Mouse (Mus musculus): ENCODE results near the gene Fam221a. TPM values are rescaled to one million over a fixed set of nuclear protein-coding genes. Genes with fewer than 3 reads are reported as not detected.
"Not testable (repeated sequence)": the region's sequence is repeated elsewhere in the genome, so short reads cannot be mapped to it uniquely, and the experiment has no call there.

The Fam221a gene
- polyA plus RNA-seq, 1 experiment, result 3.6 TPM

- Histone ChIP-seq H3K27me3 (ENCODE audit: control insufficient read depth, insufficient read depth, low read length) (no peaks in the 10 kb centered on the region), H3K36me3 (ENCODE audit: control insufficient read depth, insufficient read depth, low read length) (no peaks in the 10 kb centered on the region), H3K27ac (ENCODE audit: insufficient read depth, low read depth, low read length) (no peak overlapping the region), H3K4me1 (ENCODE audit: control insufficient read depth, insufficient read depth, insufficient read length, low read length) (no peaks in the 10 kb centered on the region), H3K4me3 (ENCODE audit: low read depth, low read length) (no peak overlapping the region)
- 77% methylated on average over 2 of the region's 2 CpGs for WGBS
- TF ChIP-seq CTCF (IDR thresholded peaks at IDR 0.05; ENCODE audit: extremely low read depth, insufficient read length, insufficient replicate concordance, low read depth, low read length) (no peak), POLR2A (IDR thresholded peaks at IDR 0.05; ENCODE audit: low read depth, low read length) (no peak)
Observed at GRCm38 (mm10) chr6:49373943-49374342, 6.4 kb downstream of the Fam221a start.

GRCm38 (mm10) chr6:49378328-49378727 is 10.8 kb downstream of the Fam221a start:
- TF ChIP-seq POLR2A (IDR thresholded peaks at IDR 0.05; ENCODE audit: low read depth, low read length), result no peak
- no peak for TF ChIP-seq CTCF (IDR thresholded peaks at IDR 0.05; ENCODE audit: extremely low read depth, insufficient read length, insufficient replicate concordance, low read depth, low read length)
- 70% methylated on average over 12 of the region's 12 CpGs for WGBS
- no peaks in the 10 kb centered on the region for H3K4me1 ChIP-seq (ENCODE audit: control insufficient read depth, insufficient read depth, insufficient read length, low read length)
- H3K27me3 ChIP-seq (ENCODE audit: control insufficient read depth, insufficient read depth, low read length), result no peaks in the 10 kb centered on the region
- no peaks in the 10 kb centered on the region; the same call in 1 of the 2 replicates for H3K36me3 ChIP-seq (ENCODE audit: control insufficient read depth, insufficient read depth, low read length)
- H3K4me3 ChIP-seq (ENCODE audit: low read depth, low read length), result no peak overlapping the region
- H3K27ac ChIP-seq (ENCODE audit: insufficient read depth, low read depth, low read length), result no peak overlapping the region

GRCm38 (mm10) chr6:49394276-49394675 is 26.7 kb downstream of the Fam221a start:
- TF ChIP-seq POLR2A (IDR thresholded peaks at IDR 0.05; ENCODE audit: low read depth, low read length) (no peak), CTCF (IDR thresholded peaks at IDR 0.05; ENCODE audit: extremely low read depth, insufficient read length, insufficient replicate concordance, low read depth, low read length) (no peak)
- WGBS, result 61% methylated on average over 1 of the region's 1 CpGs
- Histone ChIP-seq H3K27me3 (ENCODE audit: control insufficient read depth, insufficient read depth, low read length) (no peaks in the 10 kb centered on the region; the same call in 1 of the 2 replicates), H3K36me3 (ENCODE audit: control insufficient read depth, insufficient read depth, low read length) (no peaks in the 10 kb centered on the region), H3K27ac (ENCODE audit: insufficient read depth, low read depth, low read length) (no peak overlapping the region), H3K4me1 (ENCODE audit: control insufficient read depth, insufficient read depth, insufficient read length, low read length) (no peaks in the 10 kb centered on the region), H3K4me3 (ENCODE audit: low read depth, low read length) (no peak overlapping the region)

- no peaks in the 10 kb centered on the region; the same call in 1 of the 2 replicates for H3K27me3 ChIP-seq (ENCODE audit: control insufficient read depth, insufficient read depth, low read length)
- 92% methylated on average over 34 of the region's 34 CpGs for WGBS
- H3K4me3 ChIP-seq (ENCODE audit: low read depth, low read length), result no peak within 1 kb of the TSS
- TF ChIP-seq POLR2A (IDR thresholded peaks at IDR 0.05; ENCODE audit: low read depth, low read length), result no peak
- TF ChIP-seq CTCF (IDR thresholded peaks at IDR 0.05; ENCODE audit: extremely low read depth, insufficient read length, insufficient replicate concordance, low read depth, low read length), result no peak
- H3K4me1 ChIP-seq (ENCODE audit: control insufficient read depth, insufficient read depth, insufficient read length, low read length), result no peaks in the 10 kb centered on the region
- H3K36me3 ChIP-seq (ENCODE audit: control insufficient read depth, insufficient read depth, low read length), result no peaks in the 10 kb centered on the region
- H3K27ac ChIP-seq (ENCODE audit: insufficient read depth, low read depth, low read length), result no peak within 1 kb of the TSS
Observed at GRCm38 (mm10) chr6:49395316-49395715, 27.8 kb downstream of the Fam221a start, which contains the start of gene Stk31. TSS of gene Stk31 (plus strand) at chr6:49395604.

- Histone ChIP-seq H3K4me3 (ENCODE audit: low read depth, low read length) (no peak overlapping the region), H3K36me3 (ENCODE audit: control insufficient read depth, insufficient read depth, low read length) (no peaks in the 10 kb centered on the region), H3K27ac (ENCODE audit: insufficient read depth, low read depth, low read length) (no peak overlapping the region), H3K27me3 (ENCODE audit: control insufficient read depth, insufficient read depth, low read length) (no peaks in the 10 kb centered on the region; the same call in 1 of the 2 replicates), H3K4me1 (ENCODE audit: control insufficient read depth, insufficient read depth, insufficient read length, low read length) (no peaks in the 10 kb centered on the region)
- no peak for TF ChIP-seq POLR2A (IDR thresholded peaks at IDR 0.05; ENCODE audit: low read depth, low read length)
- TF ChIP-seq CTCF (IDR thresholded peaks at IDR 0.05; ENCODE audit: extremely low read depth, insufficient read length, insufficient replicate concordance, low read depth, low read length), result no peak
Observed at GRCm38 (mm10) chr6:49397466-49397865, 29.9 kb downstream of the Fam221a start.

- no peaks in the 10 kb centered on the region for H3K36me3 ChIP-seq (ENCODE audit: control insufficient read depth, insufficient read depth, low read length)
- no peaks in the 10 kb centered on the region; the same call in 1 of the 2 replicates for H3K27me3 ChIP-seq (ENCODE audit: control insufficient read depth, insufficient read depth, low read length)
- H3K4me3 ChIP-seq (ENCODE audit: low read depth, low read length), result no peak overlapping the region
- no peak for TF ChIP-seq CTCF (IDR thresholded peaks at IDR 0.05; ENCODE audit: extremely low read depth, insufficient read length, insufficient replicate concordance, low read depth, low read length)
- TF ChIP-seq POLR2A (IDR thresholded peaks at IDR 0.05; ENCODE audit: low read depth, low read length), result no peak
- no peak overlapping the region for H3K27ac ChIP-seq (ENCODE audit: insufficient read depth, low read depth, low read length)
- H3K4me1 ChIP-seq (ENCODE audit: control insufficient read depth, insufficient read depth, insufficient read length, low read length), result no peaks in the 10 kb centered on the region
Observed at GRCm38 (mm10) chr6:49398365-49398764, 30.8 kb downstream of the Fam221a start.

- WGBS, result 30% methylated on average over 3 of the region's 3 CpGs
- H3K36me3 ChIP-seq (ENCODE audit: control insufficient read depth, insufficient read depth, low read length), result no peaks in the 10 kb centered on the region
- 0 out of 2 replicates have a peak, but pooled peaks cover 3% of the 10 kb centered on the region for H3K4me1 ChIP-seq (ENCODE audit: control insufficient read depth, insufficient read depth, insufficient read length, low read length)
- H3K27me3 ChIP-seq (ENCODE audit: control insufficient read depth, insufficient read depth, low read length), result no peaks in the 10 kb centered on the region
- no peak overlapping the region; the same call in 1 of the 2 replicates for H3K27ac ChIP-seq (ENCODE audit: insufficient read depth, low read depth, low read length)
- H3K4me3 ChIP-seq (ENCODE audit: low read depth, low read length), result no peak overlapping the region
- TF ChIP-seq POLR2A (IDR thresholded peaks at IDR 0.05; ENCODE audit: low read depth, low read length) (no peak), CTCF (IDR thresholded peaks at IDR 0.05; ENCODE audit: extremely low read depth, insufficient read length, insufficient replicate concordance, low read depth, low read length) (no peak)
Observed at GRCm38 (mm10) chr6:49410830-49411229, 43.3 kb downstream of the Fam221a start.

GRCm38 (mm10) chr6:49412967-49413366 is 45.4 kb downstream of the Fam221a start:
- 61% methylated on average over 2 of the region's 2 CpGs for WGBS
- H3K27me3 ChIP-seq (ENCODE audit: control insufficient read depth, insufficient read depth, low read length); H3K27ac ChIP-seq (ENCODE audit: insufficient read depth, low read depth, low read length); H3K4me3 ChIP-seq (ENCODE audit: low read depth, low read length); H3K36me3 ChIP-seq (ENCODE audit: control insufficient read depth, insufficient read depth, low read length); H3K4me1 ChIP-seq (ENCODE audit: control insufficient read depth, insufficient read depth, insufficient read length, low read length): not testable (repeated sequence)
